ENCODE assay signal across 8 mouse cellular contexts in genomic region chr19:24153266-24154023, GRCm38 (mm10).
DNase-seq lines count a peak whose midpoint lies in the region; ATAC-seq and TF ChIP-seq lines count a peak whose summit lies in the region.

No protein-coding gene starts in this region.

- no peaks in the 10 kb centered on the region for H3K4me1 ChIP-seq in hindbrain, postnatal 0 days (ENCODE audit: insufficient read depth, low read length)

- TF ChIP-seq CTCF in gastrocnemius, adult 2 months (IDR thresholded peaks at IDR 0.05), result peak; percentile 85
- TF ChIP-seq CTCF in hindbrain, postnatal 0 days (IDR thresholded peaks at IDR 0.05; ENCODE audit: low read depth), result peak; percentile 76

- no peaks in the 10 kb centered on the region for H3K36me3 ChIP-seq in hindbrain, postnatal 0 days (ENCODE audit: insufficient read depth, low read length)

- H3K9me3 ChIP-seq in hindbrain, postnatal 0 days (ENCODE audit: low read length), result no peaks in the 10 kb centered on the region

- no peak overlapping the region for H3K4me3 ChIP-seq in gastrocnemius, adult 2 months
- no peak overlapping the region for H3K4me3 ChIP-seq in hindbrain, postnatal 0 days (ENCODE audit: low read length)

- H3K9ac ChIP-seq in hindbrain, postnatal 0 days (replicated peaks; ENCODE audit: low read length), result no peak overlapping the region

- peak; percentile 37 for ATAC-seq in hindbrain, postnatal 0 days
- no peak for ATAC-seq in erythroid progenitor cell, adult 5-6 weeks (replicated peaks; ENCODE audit: low FRiP score, poor library complexity, severe bottlenecking)

- H3K27me3 ChIP-seq in hindbrain, postnatal 0 days (ENCODE audit: insufficient read depth, low read length), result no peaks in the 10 kb centered on the region

- 56% methylated on average over 9 of the region's 9 CpGs for WGBS in hindbrain, postnatal 0 days

- intact Hi-C loops in gastrocnemius, adult 2 months (cut with DNase I), result loop anchor here (1.0 to 10.0 kb wide), 4 partner anchors 69 to 401 kb away; partner anchors contain the start of gene Pip5k1b

- DNase-seq in gastrocnemius, adult 2 months, result peak; percentile 35
- DNase-seq in gastrocnemius, adult 8-10 months (ENCODE audit: low spot score in 2 of 2), result no peak
- DNase-seq in ovary, postnatal 14 days (ENCODE audit: low spot score), result peak; percentile 45
- DNase-seq in ovary, adult 18-20 months (ENCODE audit: low spot score), result no peak
- DNase-seq in cerebellum, postnatal 36 days, result peak; percentile 35 to 46
- DNase-seq in hindbrain, postnatal 0 days (ENCODE audit: low spot score), result peak; percentile 85
- DNase-seq in lung, postnatal 36 days, result peak; percentile 82

- H3K4me2 ChIP-seq in hindbrain, postnatal 0 days (ENCODE audit: low read depth, low read length), result no peak overlapping the region

- H3K27ac ChIP-seq in gastrocnemius, adult 2 months, result no peak overlapping the region
- no peak overlapping the region for H3K27ac ChIP-seq in hindbrain, postnatal 0 days

Comparison
In these comparisons a context has a peak if more than half of its experiments do, and no peak if none do; other contexts are left out.
1. DNase-seq: peak in gastrocnemius, adult 2 months (single experiment), ovary, postnatal 14 days (single experiment), cerebellum, postnatal 36 days (2 of 2), hindbrain, postnatal 0 days (single experiment) and lung, postnatal 36 days (single experiment); none in gastrocnemius, adult 8-10 months (0 of 2) and ovary, adult 18-20 months (single experiment).